Mouse (Mus musculus) kidney, adult 11 months (tissue): ENCODE measurements around the gene Ccdc88c.

Source experiments
- DNase-seq: peaks from one replicate; pipeline ENCODE4 v3.0.0; 2022

Gene Ccdc88c

GRCm38 (mm10) chr12:100965298-100965697, 63.6 kb downstream of the Ccdc88c start:
- no peak for DNase-seq

DNA sequence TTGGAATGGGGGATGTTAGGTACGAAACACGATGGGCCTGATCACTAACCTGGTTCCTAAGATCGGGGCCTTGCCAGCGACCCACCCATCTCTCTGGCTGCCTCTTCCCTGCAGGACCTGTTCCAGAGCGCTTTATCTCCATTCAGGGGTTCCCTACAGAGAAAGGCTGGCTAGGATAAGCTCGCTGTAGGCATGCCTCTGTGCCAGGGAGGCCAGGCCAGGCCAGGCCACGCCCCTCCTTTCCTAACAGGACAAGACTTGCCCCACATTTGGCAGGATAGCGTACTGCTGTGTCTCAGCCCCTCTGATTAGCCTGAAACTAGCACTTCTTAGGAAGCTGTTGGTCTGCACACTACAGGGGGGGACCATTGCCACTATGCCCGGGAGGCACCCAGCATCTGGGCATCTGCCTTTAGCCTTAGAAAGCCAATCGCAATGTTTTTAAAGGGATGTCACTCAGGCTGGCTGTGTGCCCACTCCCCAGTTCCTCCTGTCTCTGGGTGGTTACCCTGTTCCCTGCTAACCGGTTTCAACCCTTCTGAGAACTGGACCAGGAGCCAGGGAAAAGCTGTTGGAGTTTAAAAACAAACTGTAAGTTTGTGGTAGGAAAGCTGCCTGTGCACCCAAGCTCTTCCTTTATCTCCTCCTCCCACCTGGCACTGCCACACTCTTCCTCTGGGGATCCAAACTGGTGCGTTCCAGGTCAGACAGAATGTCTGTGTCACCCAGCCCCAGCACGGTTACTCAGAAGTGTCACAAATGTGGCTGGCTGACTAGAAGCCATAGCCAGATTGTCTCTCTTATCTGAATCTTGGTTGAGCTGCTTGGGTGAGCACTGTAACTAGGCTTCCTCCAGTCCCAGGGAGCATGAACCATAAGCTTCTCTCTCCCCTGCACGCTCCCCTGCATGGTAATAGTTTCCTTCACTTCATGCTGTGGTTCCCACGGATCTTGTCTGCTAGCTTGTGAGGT, 69.9 kb downstream of the Ccdc88c start:
- peak; percentile 37 for DNase-seq

DNA sequence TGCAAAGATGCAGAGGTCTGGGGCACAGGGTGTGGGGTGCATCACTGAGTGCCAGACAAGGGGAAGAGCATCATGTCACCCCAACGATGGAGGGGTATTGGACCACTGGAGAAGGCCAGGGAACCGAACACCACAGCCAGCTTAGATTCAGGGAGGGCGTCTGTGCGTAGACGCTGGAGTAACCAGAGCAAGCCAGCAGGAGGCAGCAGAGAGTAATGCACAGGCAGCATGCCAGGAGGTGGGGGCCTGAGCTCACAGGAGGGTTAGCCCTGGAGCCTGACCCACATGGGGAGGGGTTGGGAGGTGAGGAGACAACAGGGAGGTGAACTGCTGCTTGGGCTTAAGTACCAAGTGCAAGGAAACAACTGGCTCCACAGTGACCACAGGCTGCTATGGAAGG, 70.8 kb downstream of the Ccdc88c start:
- peak; percentile 57 for DNase-seq

GRCm38 (mm10) chr12:100957257-100957656, 71.6 kb downstream of the Ccdc88c start:
- DNase-seq: no peak

DNA sequence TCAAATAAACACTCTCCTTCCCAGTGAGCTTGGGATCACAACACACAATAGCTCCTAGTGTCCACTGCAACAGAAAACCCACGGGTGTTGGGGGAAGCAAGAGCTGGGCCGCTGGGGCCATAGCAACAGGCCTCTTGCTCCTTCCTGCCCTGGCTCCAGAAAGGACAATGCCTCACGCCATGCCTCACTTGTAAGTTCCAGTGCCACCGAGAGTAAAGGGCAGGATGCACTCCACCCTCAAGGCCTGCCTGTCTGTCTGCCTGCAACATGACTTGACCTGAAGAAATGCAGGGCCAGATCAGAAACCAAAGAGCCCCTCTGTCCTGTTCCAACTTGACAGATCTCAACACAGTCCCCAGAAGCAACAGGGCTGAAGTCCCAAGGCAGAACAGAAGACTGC, 72.0 kb downstream of the Ccdc88c start:
- DNase-seq: no peak

- DNase-seq: no peak
These were observed 72.8 kb downstream of the Ccdc88c start for GRCm38 (mm10) chr12:100956028-100956427.

DNA sequence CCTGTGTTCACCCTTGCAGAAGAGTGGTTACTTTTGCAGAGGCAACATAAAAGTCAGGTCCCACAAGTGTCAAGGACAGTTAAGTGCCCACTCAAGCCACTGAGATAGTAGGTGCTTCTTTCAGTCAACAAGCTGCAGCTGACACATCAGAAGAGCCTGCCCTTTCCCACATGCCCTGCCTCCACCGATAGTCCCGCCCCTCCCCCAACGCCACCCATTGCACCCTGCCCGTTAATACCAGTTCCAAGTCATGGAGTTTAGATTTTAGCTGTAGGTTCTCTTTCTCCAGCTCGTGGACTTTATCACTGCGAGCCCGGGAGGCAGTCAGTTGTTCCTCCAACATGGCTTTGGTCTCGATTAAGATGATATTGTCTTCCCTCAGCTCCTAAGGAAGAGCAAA, 74.9 kb downstream of the Ccdc88c start:
- DNase-seq: no peak

DNA sequence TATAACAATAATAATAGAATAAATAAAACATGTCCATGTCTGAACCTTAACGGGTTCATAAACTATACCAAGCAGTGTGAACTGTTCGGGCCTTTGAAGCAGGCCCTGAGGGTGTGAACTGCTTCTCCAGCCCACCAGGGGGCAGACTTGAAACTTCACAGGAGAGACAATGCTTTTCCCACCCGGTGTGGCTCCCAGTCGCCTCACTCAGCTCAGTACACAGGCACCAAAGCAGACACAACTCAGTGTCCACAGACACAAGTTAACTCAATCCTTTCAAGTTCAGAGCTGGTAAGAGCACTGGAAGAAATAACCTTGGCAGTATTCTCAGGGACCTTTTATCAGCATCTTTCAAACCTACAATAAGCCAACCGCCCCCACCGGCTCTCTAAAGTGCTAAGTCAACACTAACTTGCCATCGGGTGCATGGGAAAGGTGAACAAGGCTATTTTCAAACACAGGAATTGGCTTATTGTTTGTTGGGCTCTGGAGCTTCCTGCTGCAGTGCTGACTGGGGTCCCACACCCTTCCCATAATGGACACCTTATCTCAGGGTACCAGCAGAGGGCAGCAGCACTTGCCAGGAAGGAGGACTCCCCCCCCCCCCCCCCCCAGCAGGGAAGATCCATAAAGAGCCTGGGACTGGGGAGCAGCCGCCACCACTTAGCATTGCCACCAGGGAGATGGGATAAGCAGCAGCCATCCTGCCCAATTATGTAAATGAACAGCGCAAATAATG, 76.5 kb downstream of the Ccdc88c start:
- DNase-seq: peak; percentile 57

DNA sequence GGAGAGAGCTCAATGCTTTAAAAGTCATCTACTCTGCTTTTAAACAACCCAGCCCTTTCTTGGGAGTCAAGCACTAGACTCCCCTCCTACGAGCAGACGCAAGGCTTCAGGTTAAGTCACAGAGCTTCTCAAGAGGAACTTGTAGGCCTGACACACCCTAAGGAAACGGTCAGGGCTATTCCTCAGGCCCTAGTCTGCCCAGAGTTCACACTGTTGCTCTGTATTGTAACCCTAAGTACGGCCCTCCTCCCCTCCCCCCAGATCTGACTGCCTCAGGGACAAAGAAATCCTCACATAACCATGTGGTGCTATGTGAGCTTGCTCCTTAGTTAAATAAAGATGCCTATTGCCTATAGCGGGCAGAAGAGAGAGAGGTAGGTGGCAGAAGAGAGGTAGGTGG, 79.7 kb downstream of the Ccdc88c start:
- DNase-seq: no peak

DNA sequence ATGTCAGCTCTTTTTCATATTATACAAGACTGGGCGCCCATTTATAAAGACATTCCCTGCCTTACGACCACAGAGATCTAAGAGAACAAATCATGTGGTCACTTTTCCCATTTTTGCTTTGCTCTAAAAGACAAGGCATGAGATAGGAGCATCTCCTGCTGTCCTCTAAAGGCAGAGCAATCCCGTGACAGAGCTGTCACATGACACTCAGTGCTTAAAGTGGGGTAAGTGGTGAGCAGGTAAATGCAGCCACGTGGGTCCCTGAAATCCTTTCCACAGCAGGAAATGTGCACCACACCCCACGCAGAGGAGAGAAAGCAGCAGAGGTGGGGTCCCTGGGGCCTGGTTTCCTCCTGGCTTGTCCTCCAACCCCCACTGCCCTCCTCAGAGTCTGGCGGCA, 80.8 kb downstream of the Ccdc88c start:
- no peak for DNase-seq

DNA sequence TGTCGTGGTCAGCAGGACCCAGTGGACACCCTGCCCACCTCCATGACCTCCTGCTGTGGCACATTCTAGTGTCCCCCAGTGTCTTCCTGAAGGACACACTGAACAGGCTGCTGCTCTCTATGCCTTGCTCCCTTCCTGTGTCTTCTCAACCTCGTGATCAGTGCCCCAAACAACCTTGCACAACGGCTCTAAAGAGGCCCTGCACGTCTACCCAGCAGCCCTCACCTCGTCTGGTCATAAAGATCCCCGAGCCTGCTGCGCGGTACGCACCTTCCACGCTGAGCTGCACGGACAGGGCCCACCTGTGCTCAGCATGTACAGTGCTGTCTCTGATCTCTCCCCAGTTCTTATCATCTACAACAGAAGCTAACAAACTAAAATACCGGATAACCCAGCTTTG, 82.9 kb downstream of the Ccdc88c start:
- no peak for DNase-seq

DNA sequence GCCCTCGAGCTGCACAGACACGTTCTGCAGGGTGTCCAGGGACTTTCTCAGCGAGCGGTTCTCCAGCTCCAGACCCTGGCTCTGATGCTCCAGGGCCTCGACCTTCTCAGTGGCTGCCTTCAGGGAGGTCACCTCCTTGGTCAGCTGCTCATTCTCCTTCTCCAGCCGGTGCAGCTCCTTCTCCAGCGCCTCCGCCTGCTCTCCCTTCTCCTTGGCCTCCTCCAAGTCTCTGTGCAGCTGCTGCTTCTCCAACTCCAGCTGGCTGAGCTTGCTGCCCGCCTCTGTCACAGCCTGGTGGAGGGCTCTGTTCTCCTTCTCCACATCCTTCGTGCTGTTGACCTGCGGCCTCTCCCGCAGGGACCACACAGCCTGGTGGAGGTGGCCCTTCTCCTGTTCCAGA, 83.4 kb downstream of the Ccdc88c start:
- DNase-seq: no peak

DNA sequence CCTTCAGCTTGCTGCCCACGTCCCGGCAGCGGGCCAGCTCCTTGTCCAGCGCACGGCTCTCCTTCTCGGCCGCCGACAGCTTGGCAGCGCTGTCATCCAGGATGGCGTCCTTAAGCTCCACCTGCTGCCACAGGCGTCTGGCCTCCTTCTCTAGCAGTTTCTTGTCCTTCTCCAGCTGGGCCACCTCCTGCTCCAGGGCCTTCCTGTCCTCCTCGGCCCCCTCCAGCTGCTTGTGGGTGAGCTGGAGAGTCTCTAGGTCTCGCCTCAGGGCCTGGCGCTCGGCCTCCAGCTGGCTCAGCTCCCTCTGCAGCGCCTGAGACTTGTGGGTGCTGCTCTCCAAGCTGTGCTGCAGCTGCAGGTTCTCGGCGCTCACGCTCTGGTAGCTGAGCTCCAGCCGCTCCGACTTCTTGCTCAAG, 83.9 kb downstream of the Ccdc88c start:
- no peak for DNase-seq

DNA sequence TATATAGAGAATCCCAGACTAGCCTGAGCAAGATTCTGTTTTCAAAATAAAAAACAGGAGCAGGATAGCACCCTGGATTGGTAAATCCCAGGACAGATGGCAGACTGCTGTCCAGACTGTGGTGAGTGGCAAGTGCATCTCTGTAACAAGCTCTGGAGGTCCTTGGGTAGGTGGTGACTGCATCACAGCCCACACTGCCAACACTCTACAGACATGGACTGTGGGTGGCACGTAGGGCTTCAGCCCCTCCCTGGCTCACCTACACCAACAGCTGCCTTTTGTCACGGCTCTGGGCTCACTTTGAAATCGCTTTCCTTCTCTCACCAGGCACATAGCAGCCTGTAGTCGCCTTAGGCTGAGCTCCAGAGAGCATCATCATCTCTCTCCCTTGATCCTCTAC, 85.7 kb downstream of the Ccdc88c start:
- DNase-seq: no peak

DNA sequence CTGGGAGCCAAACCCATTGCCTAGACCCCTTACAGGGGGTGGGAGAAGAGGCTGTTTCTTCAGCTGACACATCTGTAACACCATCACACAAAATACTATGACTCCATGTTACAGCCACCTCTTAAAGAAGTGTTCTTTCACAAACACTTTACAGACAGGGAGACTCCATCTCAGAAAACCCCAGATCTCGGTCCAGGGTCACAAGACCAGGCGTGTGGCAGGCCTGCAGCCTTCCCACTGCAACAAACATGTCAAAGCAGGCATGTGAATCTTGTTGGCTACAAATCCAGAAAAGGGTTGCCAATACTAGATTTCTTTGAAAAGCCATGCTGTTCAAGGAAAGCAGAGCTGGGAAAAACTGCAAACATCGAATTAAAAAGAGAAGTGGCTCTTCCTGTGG, 87.5 kb downstream of the Ccdc88c start:
- no peak for DNase-seq

GRCm38 (mm10) chr12:100937441-100938360, 91.2 kb downstream of the Ccdc88c start:
- DNase-seq: peak; percentile 33

DNA sequence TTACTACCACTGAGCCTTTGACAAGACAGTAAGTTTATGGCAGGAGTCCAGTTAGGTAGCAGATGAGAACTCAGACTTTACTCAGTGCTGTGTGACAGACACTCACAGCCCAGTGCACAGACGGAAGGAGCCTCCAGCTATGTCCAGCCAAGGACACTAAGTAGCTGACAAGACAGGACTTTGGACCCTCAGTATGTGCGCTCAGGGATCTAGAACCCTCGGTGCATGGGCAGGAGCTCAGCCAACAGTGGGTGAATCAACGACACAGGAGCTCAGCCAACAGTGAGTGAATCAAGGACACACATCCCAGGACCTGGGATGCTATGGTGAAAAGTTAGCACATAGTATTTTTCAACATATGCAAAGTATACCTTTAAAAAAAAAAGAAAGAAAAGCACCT, 92.1 kb downstream of the Ccdc88c start:
- DNase-seq: peak; percentile 85

DNA sequence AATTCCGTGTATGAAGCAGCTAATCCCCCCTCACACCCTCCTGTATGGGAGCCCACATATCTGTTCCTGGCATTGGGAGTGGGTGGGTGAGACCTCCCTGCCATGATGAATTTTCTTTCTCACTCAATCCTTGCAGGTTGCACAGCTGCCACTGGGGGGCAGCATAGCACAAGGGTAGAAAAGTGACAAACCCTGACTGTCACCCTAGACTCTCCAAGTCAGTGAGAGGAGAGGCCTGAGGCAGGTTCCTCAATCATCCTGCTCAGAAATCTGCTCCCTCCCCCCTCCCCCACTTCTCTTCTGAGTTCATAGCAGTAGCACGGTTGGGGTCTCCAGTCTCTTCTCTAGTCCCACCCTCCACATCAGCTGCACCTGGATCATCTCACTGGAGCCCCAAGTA, 92.7 kb downstream of the Ccdc88c start:
- DNase-seq: peak; percentile 59

DNA sequence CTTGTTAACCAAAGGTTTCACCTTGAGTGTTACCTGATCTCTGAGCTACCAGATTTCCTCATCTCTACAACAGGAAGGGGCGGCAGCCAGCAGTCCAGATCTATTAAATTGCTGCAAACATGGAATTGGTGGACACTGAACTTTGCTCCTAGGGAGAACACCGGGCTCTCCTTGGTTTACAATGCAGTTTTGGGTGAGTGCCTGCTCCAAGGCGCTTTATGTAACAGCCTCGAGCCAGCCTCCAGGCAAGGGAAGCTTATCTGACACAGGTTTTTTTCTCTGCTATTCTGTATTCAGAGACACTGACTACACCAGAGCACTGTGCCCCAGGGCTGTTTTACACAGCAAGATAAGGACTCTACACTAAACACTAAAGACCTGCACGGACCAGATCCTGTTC, 94.1 kb downstream of the Ccdc88c start:
- peak; percentile 84 for DNase-seq

- DNase-seq: no peak
These were observed 97.2 kb downstream of the Ccdc88c start for GRCm38 (mm10) chr12:100931653-100932052.

- no peak for DNase-seq
These were observed 100.6 kb downstream of the Ccdc88c start for GRCm38 (mm10) chr12:100928286-100928685.

DNA sequence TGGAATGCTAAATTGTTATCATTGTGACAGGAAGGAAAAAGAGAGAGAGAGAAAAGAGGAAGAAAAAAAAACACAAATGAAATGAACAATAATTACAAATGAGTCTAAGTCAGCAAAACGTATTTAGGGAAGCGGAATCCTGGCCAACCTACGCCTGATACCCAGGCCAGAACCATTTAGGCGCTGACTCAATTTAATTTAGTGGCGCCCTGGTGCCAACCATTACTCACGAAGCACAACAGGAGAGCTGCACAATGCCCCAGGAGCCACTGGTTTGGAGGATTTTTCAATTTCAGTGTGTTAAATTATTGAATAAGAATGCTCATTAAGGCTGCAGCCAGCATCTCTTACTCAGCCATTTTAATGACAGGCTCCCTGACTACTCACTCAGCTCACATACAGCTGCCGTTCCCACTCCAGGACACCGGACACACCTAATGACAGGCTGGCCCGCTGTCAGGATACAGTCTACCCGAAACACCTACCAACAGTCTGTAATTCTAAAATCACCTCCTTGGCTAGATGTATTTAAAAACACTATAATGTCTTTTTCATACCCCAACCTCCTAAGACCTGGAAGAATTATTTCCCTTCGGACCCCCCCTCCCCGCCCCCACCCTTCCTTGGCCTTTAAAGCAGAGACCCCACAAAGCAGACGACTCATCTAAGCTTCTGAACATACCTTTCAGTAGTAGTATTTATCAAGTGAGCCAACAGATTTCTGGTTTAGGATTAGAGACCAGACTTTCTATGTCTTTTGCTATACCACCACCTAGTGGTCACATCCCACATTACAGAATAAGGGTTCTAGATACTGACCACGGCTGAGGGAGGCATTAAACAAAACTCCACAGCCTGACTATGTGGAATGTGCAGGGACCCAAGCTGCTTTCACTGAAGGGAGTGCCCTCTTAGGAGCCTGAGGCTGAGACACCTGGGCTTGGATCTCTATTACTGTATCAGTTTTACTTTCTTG, 102.9 kb downstream of the Ccdc88c start:
- DNase-seq: no peak
